In genomic region chr3:140476534-140476933, GRCm38 (mm10) we compare ENCODE assay signal across 10 mouse cellular contexts.
"Had no signal": no experiment of that assay in that cellular context is flagged by ENCODE, and none has a peak within 500 bp of the region (broad histone marks: within the 10 kb centered on the region; RNA-seq: fewer than 3 reads in every experiment).

No protein-coding gene starts in this region.

- H3K9me3 ChIP-seq: limb, embryonic 13.5 days; midbrain, embryonic 13.5 days; neural tube, embryonic 13.5 days had no signal

- H3K4me3 ChIP-seq: limb, embryonic 13.5 days; midbrain, embryonic 13.5 days; neural tube, embryonic 13.5 days had no signal

- ATAC-seq: midbrain, embryonic 13.5 days had no signal

- H3K27ac ChIP-seq: limb, embryonic 13.5 days; liver, embryonic 14.5 days; midbrain, embryonic 13.5 days; neural tube, embryonic 13.5 days; stomach, postnatal 0 days had no signal

- H3K36me3 ChIP-seq: limb, embryonic 13.5 days; midbrain, embryonic 13.5 days; neural tube, embryonic 13.5 days had no signal

- H3K4me1 ChIP-seq: limb, embryonic 13.5 days; neural tube, embryonic 13.5 days had no signal

- H3K4me2 ChIP-seq: limb, embryonic 13.5 days; midbrain, embryonic 13.5 days; neural tube, embryonic 13.5 days had no signal

- DNase-seq: kidney, postnatal 10 days; kidney, postnatal 4 days; left cerebral cortex, postnatal 4 days; lung, adult 18-20 months; thymus, postnatal 14 days had no signal

- H3K27me3 ChIP-seq: limb, embryonic 13.5 days; midbrain, embryonic 13.5 days; neural tube, embryonic 13.5 days had no signal

- H3K9ac ChIP-seq: limb, embryonic 13.5 days; liver, embryonic 14.5 days; midbrain, embryonic 13.5 days; neural tube, embryonic 13.5 days had no signal
